Mouse (Mus musculus): Measurements from ENCODE around the gene Smim12.

DNA sequence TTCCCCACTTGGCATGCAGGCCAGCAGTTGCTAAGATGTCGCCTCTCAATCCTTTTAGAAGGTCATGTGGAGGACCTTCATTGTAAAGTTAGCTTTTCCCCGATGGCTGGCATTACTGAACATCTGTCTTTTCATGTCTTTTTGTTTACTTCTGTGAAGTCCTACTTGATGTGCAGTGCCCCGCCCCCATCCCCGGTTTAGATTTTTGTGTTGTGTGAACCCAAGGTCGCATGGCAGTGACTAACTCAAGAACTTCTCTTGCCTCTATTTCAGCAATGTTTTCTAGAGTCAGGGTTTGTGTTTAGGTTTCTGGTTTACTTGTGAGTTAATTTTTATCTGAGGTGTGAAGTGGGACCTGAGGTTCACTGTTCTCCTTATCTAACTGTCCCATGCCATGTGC, 49.0 kb downstream of the Smim12 start:
- TF ChIP-seq CTCF (IDR thresholded peaks at IDR 0.05; ENCODE audit: low read depth) (no peak), EP300 (IDR thresholded peaks at IDR 0.05; ENCODE audit: low read depth) (no peak)
